Mouse (Mus musculus): ENCODE data around the gene Tlr9.

The Tlr9 gene

GRCm38 (mm10) chr9:106222261-106222851, at the start of gene Tlr9:
Tlr9 (plus strand) TSS chr9:106222598.
- DNase-seq (ENCODE audit: low read depth): no peak

- DNase-seq (ENCODE audit: low read depth): no peak
Measured at GRCm38 (mm10) chr9:106173363-106173762, 49.0 kb upstream of the Tlr9 start.

- DNase-seq (ENCODE audit: low read depth): no peak
Measured at GRCm38 (mm10) chr9:106175552-106176200, 46.7 kb upstream of the Tlr9 start.

DNA sequence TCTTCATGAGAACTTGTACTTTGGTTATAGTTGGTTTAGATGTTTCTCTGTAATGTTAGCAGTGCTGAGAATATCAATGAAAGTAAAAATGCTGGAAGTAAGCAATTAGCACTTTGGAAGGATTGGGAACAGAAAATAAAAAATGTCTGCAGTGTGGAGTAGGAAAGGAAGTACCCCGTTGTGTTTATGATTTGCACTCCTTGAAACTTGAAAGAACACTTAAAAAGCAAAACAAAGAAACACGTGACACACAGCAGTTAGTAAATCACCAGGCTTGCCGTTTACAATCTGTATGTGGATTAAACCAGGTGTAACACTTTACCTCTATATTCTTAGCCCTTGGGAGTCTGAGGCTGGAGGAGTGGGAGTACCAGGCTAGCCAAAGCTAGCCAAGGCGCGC, 45.6 kb upstream of the Tlr9 start:
- DNase-seq (ENCODE audit: low read depth): peak; percentile 59

DNA sequence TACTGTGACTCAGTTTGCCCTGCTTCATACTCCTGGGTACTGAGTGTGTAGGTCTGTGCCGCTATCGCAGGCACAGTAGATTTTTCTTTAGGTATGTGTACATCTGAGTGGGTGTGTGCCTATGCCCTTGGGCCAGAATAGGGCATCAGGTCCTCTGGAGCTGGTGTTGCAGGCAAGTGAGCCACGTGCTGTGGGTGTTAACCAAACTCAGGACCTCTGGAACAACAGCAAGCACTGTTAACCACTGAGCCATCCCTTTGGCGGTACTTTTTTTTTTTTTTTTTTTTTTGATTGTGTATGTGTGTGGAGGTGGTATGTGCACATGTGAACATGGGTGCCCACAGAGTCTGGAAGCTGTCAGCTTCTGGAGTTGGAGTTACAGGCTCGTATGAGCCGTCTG, 44.6 kb upstream of the Tlr9 start:
- no peak for DNase-seq (ENCODE audit: low read depth)

- DNase-seq (ENCODE audit: low read depth): no peak
Measured at GRCm38 (mm10) chr9:106179454-106179853, 42.9 kb upstream of the Tlr9 start.

- DNase-seq (ENCODE audit: low read depth): no peak
Measured at GRCm38 (mm10) chr9:106179964-106180363, 42.4 kb upstream of the Tlr9 start.

DNA sequence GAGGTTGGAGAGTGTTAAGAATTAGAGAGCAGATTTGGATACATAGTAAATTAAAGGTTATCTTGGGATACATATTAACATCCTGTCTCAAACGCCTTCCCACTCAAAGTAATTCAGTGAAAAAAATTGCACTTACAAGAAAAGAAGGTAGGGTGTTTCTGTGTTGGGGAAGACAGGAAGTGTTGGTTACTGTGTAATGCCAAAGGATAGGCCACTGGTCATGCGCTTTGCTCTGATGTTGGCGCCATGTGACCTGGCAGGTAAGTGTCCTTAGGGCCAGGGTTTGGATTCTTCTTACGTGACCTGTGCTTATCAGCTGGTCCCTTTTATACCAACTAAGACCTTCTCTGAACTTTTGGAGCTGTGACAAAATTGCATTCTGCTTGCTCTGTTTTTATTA, 40.3 kb upstream of the Tlr9 start:
- no peak for DNase-seq (ENCODE audit: low read depth)

- no peak for DNase-seq (ENCODE audit: low read depth)
Measured at GRCm38 (mm10) chr9:106183996-106184395, 38.4 kb upstream of the Tlr9 start.

DNA sequence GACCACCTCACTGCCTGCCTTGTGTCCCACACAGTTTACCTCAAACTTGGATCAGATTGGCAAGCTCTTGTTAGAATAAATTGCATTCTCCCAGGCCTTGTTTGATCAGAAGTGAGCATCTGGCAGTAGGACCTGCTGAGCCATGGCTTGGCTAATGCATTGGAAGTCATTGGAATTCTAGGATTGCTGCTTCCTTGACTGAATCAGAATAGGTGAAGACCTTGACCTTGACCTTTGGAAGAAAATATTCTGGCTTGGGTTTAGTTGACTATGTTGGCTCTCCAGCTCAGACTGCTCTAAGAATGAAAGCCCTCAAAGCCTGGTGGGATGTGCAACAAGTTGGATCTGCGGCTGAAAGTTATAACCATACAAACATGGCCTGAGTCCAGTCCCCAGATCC, 31.0 kb upstream of the Tlr9 start:
- no peak for DNase-seq (ENCODE audit: low read depth)

GRCm38 (mm10) chr9:106192024-106192423, 30.4 kb upstream of the Tlr9 start:
- DNase-seq (ENCODE audit: low read depth): no peak

DNA sequence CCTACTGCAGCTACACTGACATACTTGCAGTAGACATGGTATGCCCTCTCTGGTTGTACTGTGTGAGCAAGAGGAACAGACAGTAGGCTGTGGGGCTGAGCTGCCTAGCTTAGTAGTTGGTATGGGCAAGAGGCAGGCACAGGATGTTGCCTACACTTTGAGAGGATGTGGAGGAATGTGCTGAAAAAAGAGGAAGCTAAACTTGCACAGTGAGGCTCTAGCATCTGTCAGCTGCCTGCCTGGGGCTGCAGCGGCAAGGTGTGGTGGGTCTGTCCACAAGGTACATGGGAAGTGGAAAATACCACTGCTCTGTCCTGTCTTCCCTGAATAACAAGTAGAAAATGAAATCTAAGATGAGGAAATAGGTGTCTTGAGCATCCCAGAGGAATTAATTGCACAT, 29.4 kb upstream of the Tlr9 start:
- peak; percentile 60 for DNase-seq (ENCODE audit: low read depth)

DNA sequence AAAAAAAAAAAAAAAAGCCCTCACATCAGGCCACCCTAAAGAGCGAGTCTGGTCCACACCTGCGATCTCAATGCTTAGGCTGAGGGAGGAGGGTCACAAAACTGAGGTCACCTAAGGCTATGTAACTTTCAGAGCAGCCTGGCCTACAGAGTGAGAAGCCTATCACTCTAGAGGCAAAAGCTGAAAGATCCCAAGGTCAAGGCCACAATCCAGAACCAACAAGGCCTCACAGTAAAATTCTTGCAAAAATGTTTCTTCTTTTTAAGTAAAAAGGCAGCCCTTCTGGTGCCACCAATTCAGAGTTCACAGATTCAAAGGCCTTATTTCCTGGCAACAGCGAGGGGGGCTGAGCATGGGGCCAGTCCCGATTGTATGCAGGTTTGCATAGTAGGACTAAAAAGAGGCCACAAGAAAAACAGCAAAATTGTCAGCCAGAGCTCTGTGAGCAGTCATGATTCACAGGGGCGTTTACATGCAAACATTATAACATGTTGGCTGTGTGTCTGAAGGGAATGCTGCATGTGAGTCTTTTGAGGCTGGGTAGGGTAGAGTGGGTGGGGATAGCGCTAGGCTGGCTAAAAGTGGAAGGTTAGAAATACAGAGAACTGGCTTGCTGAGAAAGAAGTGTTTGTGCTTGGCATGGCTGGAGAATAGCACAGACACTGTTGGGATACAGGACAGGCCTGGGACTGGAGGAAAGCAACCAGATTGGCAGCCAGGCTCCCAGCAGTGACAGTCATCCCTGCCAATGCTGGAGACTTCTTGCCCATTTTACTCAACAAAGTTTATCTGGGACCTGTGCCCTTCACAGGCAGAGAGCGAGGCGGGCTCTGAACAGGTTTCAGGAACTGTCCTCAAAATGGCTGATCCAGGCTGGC, 28.2 kb upstream of the Tlr9 start:
- DNase-seq (ENCODE audit: low read depth): peak; percentile 43

GRCm38 (mm10) chr9:106195693-106196092, 26.7 kb upstream of the Tlr9 start:
- no peak for DNase-seq (ENCODE audit: low read depth)

DNA sequence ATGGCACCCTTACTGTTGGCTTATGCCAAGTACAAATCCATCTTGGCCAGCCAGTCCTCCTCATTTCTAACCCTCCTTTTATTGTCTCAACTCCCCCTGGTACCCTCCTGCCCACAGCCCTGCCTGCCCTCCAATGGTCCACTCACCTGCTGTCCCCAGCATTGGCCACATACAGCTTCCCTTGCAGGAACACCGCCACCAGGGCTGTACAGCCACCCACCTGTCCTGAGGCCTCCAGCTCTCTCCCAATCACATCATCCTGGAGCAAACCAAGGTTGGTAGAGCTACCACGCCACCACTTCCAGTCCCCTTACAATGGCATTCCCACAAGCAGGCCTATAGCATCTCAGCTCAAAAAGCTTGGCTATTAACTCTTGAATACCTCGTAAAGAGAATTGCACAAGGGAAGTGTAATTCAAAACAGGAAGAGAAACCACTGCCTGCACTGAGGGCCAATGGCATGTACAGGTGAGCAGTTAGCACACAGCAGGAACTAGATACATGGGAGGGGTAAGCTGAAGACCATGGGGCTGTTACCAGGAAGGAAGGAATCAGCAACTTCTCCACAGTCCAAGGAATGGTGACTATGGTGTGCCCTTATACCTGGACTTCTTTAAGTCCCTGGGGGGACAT, 25.2 kb upstream of the Tlr9 start:
- peak; percentile 37 for DNase-seq (ENCODE audit: low read depth)

- DNase-seq (ENCODE audit: low read depth): no peak
Measured at GRCm38 (mm10) chr9:106197732-106198131, 24.7 kb upstream of the Tlr9 start.

GRCm38 (mm10) chr9:106198962-106199458, 23.4 kb upstream of the Tlr9 start:
- peak; percentile 73 for DNase-seq (ENCODE audit: low read depth)

- DNase-seq (ENCODE audit: low read depth): no peak
Measured at GRCm38 (mm10) chr9:106199535-106200272, 22.7 kb upstream of the Tlr9 start, which contains the start of gene Ppm1m. Ppm1m (minus strand) TSS chr9:106199746.

DNA sequence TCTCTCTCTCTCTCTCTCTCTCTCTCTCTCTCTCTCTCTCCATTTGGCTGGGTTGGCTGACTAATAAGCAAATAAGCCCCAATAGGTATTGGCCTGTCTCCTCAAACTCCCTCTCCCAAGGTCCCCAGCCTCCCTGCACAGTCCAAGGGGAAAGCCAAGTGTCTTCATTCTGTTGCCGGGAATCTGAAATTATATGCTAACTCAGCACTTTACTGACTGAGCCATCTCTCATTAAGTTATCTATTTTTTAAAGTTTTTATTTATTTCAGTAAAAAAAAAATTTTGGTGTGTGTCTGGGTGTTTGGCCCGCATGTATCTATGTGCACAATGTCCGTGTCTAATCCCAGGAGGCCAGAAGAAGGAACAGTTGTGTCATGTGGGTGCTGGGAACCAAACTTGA, 20.5 kb upstream of the Tlr9 start:
- no peak for DNase-seq (ENCODE audit: low read depth)

DNA sequence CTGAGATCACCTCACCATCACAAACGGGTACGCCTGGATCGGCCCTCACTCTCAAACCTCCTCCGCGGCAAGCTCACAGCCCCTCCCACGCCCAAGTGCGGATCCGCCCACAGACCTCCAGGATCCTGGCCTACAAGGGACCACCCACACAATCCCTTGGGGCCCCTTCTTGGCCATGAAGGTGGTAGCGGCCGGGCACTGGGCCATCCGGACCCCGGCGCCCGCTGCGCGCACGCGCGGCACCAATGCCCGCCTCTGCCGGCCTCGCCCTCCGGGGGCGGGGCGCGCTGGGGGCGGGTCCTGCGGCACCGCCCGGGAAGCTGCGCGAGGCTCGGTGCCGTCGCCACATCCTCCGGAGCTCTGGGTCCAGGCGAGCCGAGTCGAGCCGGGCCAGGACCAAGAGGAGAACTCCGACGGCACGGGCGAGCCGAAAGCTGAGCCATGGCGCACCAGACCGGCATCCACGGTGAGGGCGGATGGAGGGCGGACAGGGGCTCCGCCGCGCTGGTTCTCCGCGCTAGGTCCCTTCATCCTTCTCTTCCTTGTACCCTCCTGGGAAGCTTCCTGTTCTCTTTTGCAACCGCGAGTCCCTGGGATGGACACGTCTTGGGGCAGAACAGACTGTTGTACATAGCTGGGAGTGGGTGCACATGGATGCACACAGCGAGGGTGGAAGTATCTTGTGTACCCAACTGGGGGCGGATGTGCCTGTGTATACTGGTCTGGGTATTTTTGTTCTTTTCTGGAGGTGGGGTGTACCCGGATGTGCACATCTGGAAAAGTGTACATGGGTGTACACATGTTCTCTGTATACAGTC, 19.4 kb upstream of the Tlr9 start, which contains the start of gene Twf2:
TSS of gene Twf2 (plus strand) at position 290 of the 818 bp plus-strand sequence.
- DNase-seq (ENCODE audit: low read depth): peak; percentile 92

All from naive thymus-derived CD4-positive, alpha-beta T cell, adult 2 months (primary cell).